Mouse (Mus musculus) embryonic facial prominence, embryonic 15.5 days (tissue): ENCODE measurements around the gene Smoc1. TPM values are rescaled to one million over a fixed set of nuclear protein-coding genes. Genes with fewer than 3 reads are reported as not detected.

Source experiments
- ATAC-seq: fragments of 200-750 bp; cut with Nextera tagmentation; 2 replicates; pipeline ENCODE4 v1.8.0; 2017; ENCODE audit warnings: low read depth, moderate TSS enrichment; ENCODE audit not compliant: insufficient number of reproducible peaks, low FRiP score, low TSS enrichment
- H3K27ac ChIP-seq: fragments of 300-500 bp; sonication (generic); replicated peaks from 2 replicates; pipeline ENCODE4 v1.5.1; 2015; ENCODE audit warnings: mild to moderate bottlenecking, inconsistent platforms
- H3K27me3 ChIP-seq: fragments of 300-500 bp; sonication (generic); 2 replicates; pipeline ENCODE4 v1.6.1; 2015; ENCODE audit warnings: inconsistent platforms
- H3K36me3 ChIP-seq: fragments of 300-500 bp; sonication (generic); 2 replicates; pipeline ENCODE4 v1.6.1; 2015; ENCODE audit warnings: mild to moderate bottlenecking, inconsistent platforms
- H3K4me1 ChIP-seq: fragments of 300-500 bp; sonication (generic); 2 replicates; pipeline ENCODE4 v1.6.1; 2015; ENCODE audit warnings: inconsistent platforms
- H3K4me2 ChIP-seq: fragments of 300-500 bp; sonication (generic); replicated peaks from 2 replicates; pipeline ENCODE4 v1.6.1; 2015; ENCODE audit warnings: mild to moderate bottlenecking, inconsistent platforms
- H3K4me3 ChIP-seq: fragments of 300-500 bp; sonication (generic); replicated peaks from 2 replicates; pipeline ENCODE4 v1.5.1; 2015; ENCODE audit warnings: mild to moderate bottlenecking, inconsistent platforms
- H3K9ac ChIP-seq: fragments of 300-500 bp; sonication (generic); 2 replicates; pipeline ENCODE4 v1.6.1; 2015; ENCODE audit warnings: inconsistent platforms
- H3K9me3 ChIP-seq: fragments of 300-500 bp; sonication (generic); replicated peaks from 2 replicates; pipeline ENCODE4 v1.6.1; 2016; ENCODE audit warnings: inconsistent platforms
- WGBS: fragments of 180-500 bp; shearing (Covaris S2); methylation state at CpG from one replicate; pipeline ENCODE4 v1.1.7; 2015; 5-methylcytosine and 5-hydroxymethylcytosine counted together
- polyA plus RNA-seq: library from polyadenylated mRNA; unstranded; fragments of >200 nt; fragmentation: Nextera tagmentation; extraction: Ambion mirVana; gene quantifications from 2 replicates; pipeline ENCODE4 v1.2.1, GENCODE M21; 2015

The Smoc1 gene
- polyA plus RNA-seq, 1 experiment from 2014 or later, result 8.1 TPM

DNA sequence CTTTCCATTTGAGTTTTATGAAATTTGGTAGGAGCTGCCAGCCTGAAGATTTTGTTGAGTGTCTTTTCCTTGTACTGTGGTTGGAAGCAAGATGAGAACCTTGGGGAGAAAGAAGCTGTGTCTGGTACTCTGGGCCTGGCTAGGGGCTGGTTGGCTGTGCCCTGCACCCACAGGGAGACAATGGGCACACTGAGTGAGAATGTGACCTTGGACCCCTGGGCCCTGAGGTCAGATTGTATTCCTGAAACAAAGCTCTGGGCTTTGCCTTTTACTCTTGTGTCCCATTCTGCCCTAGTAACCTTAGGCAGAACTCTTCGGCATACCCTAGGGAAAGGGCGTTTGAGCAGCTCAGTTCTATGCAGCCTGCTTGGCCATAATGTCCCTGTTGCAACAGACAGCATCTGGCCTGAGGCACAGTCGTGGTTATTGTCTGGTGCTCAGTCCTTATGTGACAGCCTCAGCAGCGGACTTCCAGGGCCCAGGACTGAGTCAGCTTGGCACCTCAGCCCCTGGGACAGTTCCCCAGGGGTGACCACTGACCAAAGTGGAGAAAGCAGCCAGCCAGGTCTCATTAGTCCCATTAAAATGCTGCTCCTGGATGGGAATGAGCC, 106.6 kb downstream of the Smoc1 start:
- ATAC-seq, result no peak
- Histone ChIP-seq H3K27me3 (no peaks in the 10 kb centered on the region), H3K4me1 (no peaks in the 10 kb centered on the region), H3K27ac (no peak overlapping the region), H3K4me3 (no peak overlapping the region), H3K9me3 (no peaks in the 10 kb centered on the region), H3K9ac (no peak overlapping the region), H3K4me2 (no peak overlapping the region), H3K36me3 (no peaks in the 10 kb centered on the region)
- WGBS, result 40% methylated on average over 4 of the region's 4 CpGs

DNA sequence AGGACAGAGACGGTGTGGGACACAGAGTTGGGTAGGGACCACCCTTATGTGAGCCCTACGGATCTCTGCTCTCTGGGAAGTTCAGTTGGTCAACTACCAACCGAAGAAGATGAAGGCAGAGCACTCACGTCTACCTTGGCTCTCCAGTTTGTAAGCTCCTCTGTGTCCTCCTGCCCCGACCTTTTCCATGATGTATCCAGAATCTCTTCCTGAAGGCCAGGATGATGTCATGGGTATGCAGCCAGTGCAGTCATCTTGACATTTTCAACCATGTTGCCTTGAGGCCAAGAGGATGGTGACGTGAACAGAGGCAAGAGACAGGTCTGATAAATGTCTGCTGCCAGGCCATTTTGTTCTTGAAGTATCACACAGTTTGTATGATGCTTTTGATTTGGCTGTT, 111.6 kb downstream of the Smoc1 start:
- Histone ChIP-seq H3K4me2 (no peak overlapping the region), H3K4me3 (no peak overlapping the region), H3K27me3 (no peaks in the 10 kb centered on the region), H3K9me3 (no peaks in the 10 kb centered on the region), H3K4me1 (0 out of 2 replicates have a peak, but pooled peaks cover 5% of the 10 kb centered on the region), H3K36me3 (no peaks in the 10 kb centered on the region), H3K27ac (no peak overlapping the region), H3K9ac (no peak overlapping the region)
- no peak for ATAC-seq
- 87% methylated on average over 6 of the region's 6 CpGs for WGBS

DNA sequence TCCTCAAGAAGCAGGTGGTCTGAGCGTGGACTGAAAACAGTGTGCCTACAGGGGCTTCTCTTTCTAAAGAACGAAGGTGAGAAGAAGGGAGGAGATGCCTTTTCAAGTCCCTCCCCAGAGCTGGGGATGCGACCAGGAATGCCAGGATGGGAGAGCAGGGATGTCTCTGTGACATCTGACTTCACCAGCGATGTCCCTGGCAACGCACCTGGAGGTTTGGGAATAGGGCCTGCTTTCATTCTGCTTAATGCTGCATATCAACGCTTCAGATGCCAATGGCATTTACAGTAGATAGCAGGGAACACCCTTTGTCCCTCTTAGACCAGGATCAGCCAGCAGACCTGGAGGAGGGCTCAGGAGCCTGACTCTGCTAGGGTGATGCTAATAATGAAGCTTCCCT, 112.9 kb downstream of the Smoc1 start:
- 89% methylated on average over 6 of the region's 6 CpGs for WGBS
- no peaks in the 10 kb centered on the region for H3K27me3 ChIP-seq
- no peaks in the 10 kb centered on the region for H3K36me3 ChIP-seq
- no peaks in the 10 kb centered on the region for H3K9me3 ChIP-seq
- no peak overlapping the region for H3K4me2 ChIP-seq
- no peak overlapping the region for H3K27ac ChIP-seq
- ATAC-seq, result no peak
- no peak overlapping the region for H3K4me3 ChIP-seq
- H3K4me1 ChIP-seq, result 0 out of 2 replicates have a peak, but pooled peaks cover 5% of the 10 kb centered on the region
- no peak overlapping the region for H3K9ac ChIP-seq

DNA sequence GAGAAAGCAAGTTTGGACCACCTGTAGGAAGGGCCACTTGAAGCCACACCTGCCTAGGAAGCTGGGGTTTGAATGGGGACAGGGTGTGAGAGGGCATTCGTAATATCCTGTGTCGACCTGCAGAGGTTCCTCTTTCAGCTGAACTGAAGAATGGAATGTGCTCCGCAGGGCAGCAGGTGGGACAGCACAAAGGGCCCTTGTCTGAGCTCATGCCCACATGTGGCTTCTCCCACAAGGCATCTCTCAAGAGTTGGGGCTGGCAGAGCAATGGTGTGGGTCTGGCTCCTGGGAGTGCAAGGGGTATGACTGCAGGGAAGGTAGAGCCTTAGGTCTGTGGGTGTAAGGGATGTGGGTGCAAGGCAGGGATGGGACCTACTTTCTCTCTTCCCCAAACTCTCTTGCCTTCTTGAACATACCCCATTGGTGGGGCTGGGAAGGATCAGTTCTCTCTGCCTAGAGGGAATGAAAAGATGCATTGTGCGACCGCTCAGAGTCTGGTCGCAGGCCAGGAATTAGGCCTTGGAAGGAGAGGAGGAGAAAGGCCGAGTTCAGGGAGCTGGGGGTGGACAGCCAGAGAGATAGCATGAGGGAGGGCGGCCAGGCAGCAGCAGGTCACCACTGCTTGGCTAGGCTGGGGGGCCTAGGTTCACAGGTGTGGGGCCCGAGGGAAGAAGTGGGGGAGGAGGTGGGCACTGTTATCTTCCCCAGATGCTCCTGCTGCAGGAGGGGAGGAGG, 114.2 kb downstream of the Smoc1 start:
- Histone ChIP-seq H3K27ac (no peak overlapping the region), H3K4me1 (0 out of 2 replicates have a peak, but pooled peaks cover 5% of the 10 kb centered on the region), H3K9ac (no peak overlapping the region), H3K9me3 (no peaks in the 10 kb centered on the region), H3K27me3 (no peaks in the 10 kb centered on the region), H3K4me3 (no peak overlapping the region), H3K4me2 (no peak overlapping the region), H3K36me3 (no peaks in the 10 kb centered on the region)
- ATAC-seq, result peak; percentile 26; the same call in 1 of the 2 replicates
- WGBS, result 32% methylated on average over 9 of the region's 9 CpGs

DNA sequence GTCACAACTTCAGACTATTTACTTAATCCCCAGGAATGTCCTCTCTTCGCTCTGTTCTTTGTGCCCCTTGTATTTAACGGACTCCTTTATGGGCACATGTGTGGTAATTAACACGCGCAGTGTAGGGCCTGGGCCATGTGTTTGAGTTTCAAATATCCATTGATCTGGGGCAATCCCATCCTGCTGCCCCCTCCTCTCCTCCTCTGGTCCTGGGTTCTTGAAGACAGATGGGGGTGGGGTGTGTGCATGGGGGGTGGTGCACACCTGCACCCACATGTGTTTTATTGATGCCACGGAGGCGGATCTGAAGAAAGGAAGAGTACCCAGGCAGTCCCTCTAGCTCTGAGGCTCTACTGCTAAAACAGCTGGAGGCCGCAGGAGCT, 114.7 kb downstream of the Smoc1 start:
- no peak overlapping the region for H3K9ac ChIP-seq
- 0 out of 2 replicates have a peak, but pooled peaks cover 5% of the 10 kb centered on the region for H3K4me1 ChIP-seq
- H3K36me3 ChIP-seq, result no peaks in the 10 kb centered on the region
- peak; percentile 35; the same call in 1 of the 2 replicates for ATAC-seq
- 35% methylated on average over 7 of the region's 7 CpGs for WGBS
- no peak overlapping the region for H3K4me3 ChIP-seq
- H3K27ac ChIP-seq, result no peak overlapping the region
- H3K27me3 ChIP-seq, result no peaks in the 10 kb centered on the region
- no peaks in the 10 kb centered on the region for H3K9me3 ChIP-seq
- H3K4me2 ChIP-seq, result no peak overlapping the region

DNA sequence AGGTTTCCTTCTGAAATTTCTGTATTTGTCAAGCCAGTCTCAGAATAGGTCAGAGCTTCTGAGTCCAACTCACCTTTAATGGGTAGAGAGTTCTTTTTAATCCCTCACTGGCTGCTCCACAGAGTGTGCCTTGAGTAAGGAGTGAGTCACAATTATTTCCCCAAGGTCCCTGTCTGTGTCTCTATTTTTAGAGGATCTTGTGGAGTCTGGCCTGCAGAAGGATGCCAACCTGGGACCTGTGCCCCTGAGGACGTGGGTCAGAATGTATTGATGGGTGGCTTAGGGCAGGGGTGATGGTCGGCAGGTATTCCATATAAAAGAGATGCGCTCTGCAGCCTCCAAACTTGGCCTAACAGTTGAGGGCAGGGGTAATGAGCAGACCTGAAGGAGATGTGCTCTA, 115.6 kb downstream of the Smoc1 start:
- WGBS, result 81% methylated on average over 3 of the region's 3 CpGs
- ATAC-seq, result no peak
- no peaks in the 10 kb centered on the region for H3K27me3 ChIP-seq

DNA sequence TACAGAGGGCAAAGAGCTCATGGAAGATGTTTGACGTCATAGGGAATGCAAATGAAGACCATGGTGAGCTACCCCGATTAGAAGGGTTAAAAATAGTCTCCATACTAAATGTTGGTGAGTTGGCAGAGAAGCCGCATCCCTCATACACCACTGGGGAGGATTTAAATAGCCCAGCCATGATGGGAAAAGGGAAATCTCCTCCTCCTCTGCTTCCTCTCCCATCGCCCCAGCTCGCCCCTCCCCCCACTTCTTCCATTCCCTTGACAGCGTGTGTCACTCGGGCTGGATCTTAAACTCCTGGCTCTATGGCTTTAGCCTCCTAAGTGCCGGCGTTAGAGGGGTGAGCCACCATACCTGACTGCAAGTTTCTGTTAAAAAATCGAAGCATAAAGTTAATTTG, 117.6 kb downstream of the Smoc1 start:
- 47% methylated on average over 10 of the region's 10 CpGs for WGBS
- Histone ChIP-seq H3K9ac (no peak overlapping the region), H3K27ac (no peak overlapping the region), H3K4me3 (no peak overlapping the region), H3K9me3 (no peaks in the 10 kb centered on the region), H3K27me3 (no peaks in the 10 kb centered on the region), H3K4me1 (0 out of 2 replicates have a peak, but pooled peaks cover 5% of the 10 kb centered on the region), H3K36me3 (no peaks in the 10 kb centered on the region), H3K4me2 (no peak overlapping the region)
- ATAC-seq, result no peak

More for the DNA sequence above, 115.6 kb downstream of the Smoc1 start:
- H3K4me3 ChIP-seq, result no peak overlapping the region
- no peaks in the 10 kb centered on the region for H3K36me3 ChIP-seq
- no peak overlapping the region for H3K9ac ChIP-seq
- 0 out of 2 replicates have a peak, but pooled peaks cover 5% of the 10 kb centered on the region for H3K4me1 ChIP-seq
- no peak overlapping the region for H3K4me2 ChIP-seq
- H3K27ac ChIP-seq, result no peak overlapping the region
- H3K9me3 ChIP-seq, result no peaks in the 10 kb centered on the region

DNA sequence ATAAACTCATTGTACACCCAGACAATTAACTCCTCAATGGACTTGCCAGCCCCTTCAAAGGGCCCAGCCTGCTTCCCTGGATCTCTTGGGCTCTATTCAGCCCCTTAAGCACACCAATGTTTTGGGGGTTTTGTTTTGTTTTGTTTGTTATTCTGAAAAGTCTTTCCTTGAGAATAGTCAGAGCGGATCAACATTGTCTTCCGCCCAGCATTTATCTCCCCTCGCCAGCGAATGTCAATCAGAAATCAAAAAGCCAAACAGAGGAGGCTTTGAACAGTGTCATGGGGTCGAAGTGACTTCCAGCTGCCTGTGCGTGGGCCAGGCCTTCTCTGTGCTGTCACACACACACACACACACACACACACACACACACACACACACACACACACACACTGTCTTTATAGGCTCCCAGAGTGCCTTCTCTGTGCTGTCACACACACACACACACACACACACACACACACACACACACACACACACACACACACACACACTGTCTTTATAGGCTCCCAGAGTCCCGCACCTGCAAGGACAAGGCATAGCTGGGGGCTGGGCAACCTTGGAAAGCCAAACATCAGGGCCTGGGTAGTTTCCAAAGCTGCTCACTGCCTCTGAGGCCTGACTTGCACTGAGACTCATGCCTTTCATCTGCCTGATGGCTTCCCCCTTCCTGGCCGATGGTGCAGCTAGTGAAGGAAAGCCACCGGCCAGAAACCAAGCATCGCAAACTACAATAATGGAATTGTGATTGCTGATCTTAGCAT, 120.0 kb downstream of the Smoc1 start:
- WGBS, result 44% methylated on average over 10 of the region's 10 CpGs
- no peak overlapping the region for H3K27ac ChIP-seq
- ATAC-seq, result no peak
- H3K36me3 ChIP-seq, result no peaks in the 10 kb centered on the region
- H3K9ac ChIP-seq, result no peak overlapping the region
- H3K9me3 ChIP-seq, result no peaks in the 10 kb centered on the region
- H3K27me3 ChIP-seq, result no peaks in the 10 kb centered on the region
- H3K4me3 ChIP-seq, result no peak overlapping the region
- H3K4me1 ChIP-seq, result 0 out of 2 replicates have a peak, but pooled peaks cover under 1% of the 10 kb centered on the region
- no peak overlapping the region for H3K4me2 ChIP-seq

DNA sequence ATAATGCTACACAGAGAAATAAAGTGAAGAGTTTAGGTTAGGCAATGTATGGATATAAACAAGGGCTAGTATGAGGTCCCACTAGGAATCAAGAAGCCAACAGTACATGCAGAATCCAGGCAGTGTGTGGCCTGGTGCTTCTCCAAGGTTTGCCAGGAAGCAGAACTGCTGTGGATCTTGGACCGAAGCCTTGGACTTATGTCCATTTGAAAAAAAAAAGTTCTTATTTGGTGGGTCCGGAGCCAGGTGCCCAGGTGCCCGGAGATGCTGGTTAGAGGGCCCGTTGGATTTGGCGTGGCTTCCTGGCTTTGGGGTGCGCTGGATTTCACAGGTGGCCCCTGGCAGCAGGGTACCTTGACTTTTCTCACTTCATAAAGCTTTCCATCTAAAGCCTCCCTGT, 121.3 kb downstream of the Smoc1 start:
- Histone ChIP-seq H3K36me3 (no peaks in the 10 kb centered on the region), H3K27ac (no peak overlapping the region), H3K4me3 (no peak overlapping the region), H3K27me3 (no peaks in the 10 kb centered on the region), H3K4me2 (no peak overlapping the region), H3K9ac (no peak overlapping the region), H3K9me3 (no peaks in the 10 kb centered on the region), H3K4me1 (no peaks in the 10 kb centered on the region)
- ATAC-seq, result no peak
- 77% methylated on average over 6 of the region's 6 CpGs for WGBS

DNA sequence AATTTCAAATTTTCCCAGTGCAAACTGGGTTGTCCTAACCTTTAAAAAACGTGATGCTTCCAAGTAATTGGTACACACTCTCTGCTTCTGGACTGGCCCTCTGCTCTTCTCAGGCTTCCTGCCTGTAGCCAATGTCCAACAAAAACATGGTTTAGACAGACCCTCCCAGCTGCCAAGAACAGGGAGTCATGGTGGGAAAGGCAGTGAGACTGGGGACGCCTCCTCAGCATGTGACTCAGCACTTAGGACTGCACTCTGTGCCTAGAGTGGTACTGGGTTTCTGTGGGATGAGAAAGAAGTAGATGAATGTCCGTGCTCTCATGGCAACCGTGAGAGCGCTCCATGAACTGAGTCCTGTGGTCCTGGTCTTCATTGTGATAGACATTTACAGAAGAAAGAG, 124.3 kb downstream of the Smoc1 start:
- H3K27me3 ChIP-seq, result no peaks in the 10 kb centered on the region
- no peaks in the 10 kb centered on the region for H3K36me3 ChIP-seq
- H3K27ac ChIP-seq, result no peak overlapping the region
- H3K9ac ChIP-seq, result no peak overlapping the region
- H3K4me3 ChIP-seq, result no peak overlapping the region
- H3K4me2 ChIP-seq, result no peak overlapping the region
- no peaks in the 10 kb centered on the region for H3K4me1 ChIP-seq
- H3K9me3 ChIP-seq, result no peaks in the 10 kb centered on the region
- 78% methylated on average over 5 of the region's 5 CpGs for WGBS
- no peak for ATAC-seq

DNA sequence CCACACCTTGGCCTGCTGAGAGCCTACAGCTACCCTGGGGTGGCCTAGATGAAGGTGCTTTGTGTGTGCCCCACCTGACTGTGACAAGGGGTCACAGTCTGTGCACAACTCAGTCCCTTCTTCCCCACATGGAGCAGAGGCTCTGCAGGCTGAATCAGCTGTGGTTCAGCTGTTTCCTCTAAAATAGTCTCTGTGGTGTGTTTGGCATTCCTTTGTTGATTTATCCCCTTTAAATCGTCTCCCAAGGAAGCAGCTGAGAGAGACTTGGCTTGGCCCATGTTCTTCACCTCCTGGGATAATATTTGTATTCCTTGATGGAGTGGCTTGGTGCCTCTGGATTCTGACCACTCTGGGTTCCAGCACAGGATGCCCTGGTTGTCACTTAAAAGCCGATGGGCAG, 125.5 kb downstream of the Smoc1 start:
- no peak overlapping the region for H3K27ac ChIP-seq
- no peak overlapping the region for H3K9ac ChIP-seq
- H3K4me2 ChIP-seq, result no peak overlapping the region
- H3K4me3 ChIP-seq, result no peak overlapping the region
- no peak for ATAC-seq
- H3K27me3 ChIP-seq, result no peaks in the 10 kb centered on the region
- 46% methylated on average over 2 of the region's 2 CpGs for WGBS
- no peaks in the 10 kb centered on the region for H3K9me3 ChIP-seq
- H3K4me1 ChIP-seq, result no peaks in the 10 kb centered on the region
- H3K36me3 ChIP-seq, result no peaks in the 10 kb centered on the region
